Mouse (Mus musculus) liver, embryonic 14.5 days (tissue): ENCODE results near the gene Gp5. TPM values are rescaled to one million over a fixed set of nuclear protein-coding genes. Genes with fewer than 3 reads are reported as not detected.

ENCODE experiments used
- ATAC-seq: fragments of 200-750 bp; cut with Nextera tagmentation; 2 replicates; pipeline ENCODE4 v1.8.0; 2017; ENCODE audit warnings: moderate number of reproducible peaks, mild to moderate bottlenecking, moderate library complexity; ENCODE audit not compliant: insufficient read depth
- DNase-seq, 3 experiments: peaks; one replicate each; pipeline ENCODE4 v3.0.0-alpha.2; 2012 to 2013; ENCODE audit warnings: low read depth in 3 of 3, low spot score in 3 of 3
- H3K27ac ChIP-seq: fragments of 300-500 bp; sonication (generic); 2 replicates; pipeline ENCODE4 v1.5.1; 2014; ENCODE audit warnings: moderate library complexity, mild to moderate bottlenecking, control low read depth, inconsistent platforms
- H3K27me3 ChIP-seq: fragments of 300-500 bp; sonication (generic); 2 replicates; pipeline ENCODE4 v1.6.1; 2014; ENCODE audit warnings: mild to moderate bottlenecking, low read length, moderate library complexity; ENCODE audit not compliant: control insufficient read depth, insufficient read depth
- H3K36me3 ChIP-seq: fragments of 300-500 bp; sonication (generic); replicated peaks from 2 replicates; pipeline ENCODE4 v1.6.1; 2014; ENCODE audit warnings: low read depth; ENCODE audit not compliant: control insufficient read depth, insufficient read depth
- H3K4me1 ChIP-seq, 2 experiments: fragments of 200-500 bp in 1 of 2; fragments of 300-500 bp in 1 of 2; sonication (generic) in 1 of 2; replicated peaks; 2 replicates each; pipeline ENCODE4 v1.6.1; 2012 to 2014; ENCODE audit warnings: antibody characterized with exemption in 1 of 2, inconsistent platforms in 1 of 2, low read length in 1 of 2; ENCODE audit not compliant: control insufficient read depth in 2 of 2, insufficient read depth in 2 of 2
- H3K4me2 ChIP-seq: fragments of 300-500 bp; sonication (generic); 2 replicates; pipeline ENCODE4 v1.6.1; 2014; ENCODE audit warnings: low read depth, mild to moderate bottlenecking, control low read depth, moderate library complexity
- H3K4me3 ChIP-seq, 2 experiments: fragments of 200-500 bp in 1 of 2; fragments of 300-500 bp in 1 of 2; sonication (generic) in 1 of 2; 2 replicates each; pipeline ENCODE4 v1.5.1; 2012 to 2014; ENCODE audit warnings: low read depth in 2 of 2, low read length in 2 of 2, mild to moderate bottlenecking in 2 of 2, control low read depth in 1 of 2, inconsistent platforms in 1 of 2, moderate library complexity in 1 of 2; ENCODE audit not compliant: insufficient read depth in 1 of 2
- H3K9ac ChIP-seq: fragments of 300-500 bp; sonication (generic); replicated peaks from 2 replicates; pipeline ENCODE4 v1.6.1; 2014; ENCODE audit warnings: mild to moderate bottlenecking, control low read depth, moderate library complexity
- H3K9me3 ChIP-seq: fragments of 300-500 bp; sonication (generic); 2 replicates; pipeline ENCODE4 v1.6.1; 2016; ENCODE audit warnings: low read length, mixed read lengths; ENCODE audit not compliant: control insufficient read depth
- CTCF ChIP-seq: IDR thresholded peaks from 2 replicates; pipeline ENCODE4 v1.5.1; 2016; ENCODE audit warnings: antibody characterized with exemption, low read depth, control low read depth
- EP300 ChIP-seq: IDR thresholded peaks from 2 replicates; pipeline ENCODE4 v1.6.1; 2016; ENCODE audit warnings: antibody characterized with exemption, low read depth
- WGBS: fragments of 180-500 bp; shearing (Covaris S2); extraction: QIAGEN DNeasy Blood & Tissue Kit; methylation state at CpG from one replicate; pipeline ENCODE4 v1.1.7; 2014; ENCODE audit not compliant: insufficient replicate concordance; 5-methylcytosine and 5-hydroxymethylcytosine counted together
- polyA plus RNA-seq, 2 experiments: library from polyadenylated mRNA; depleted of rRNA in 1 of 2; stranded (reverse) in 1 of 2; unstranded in 1 of 2; fragments of >200 nt; fragmentation: Nextera tagmentation in 1 of 2; extraction: Ambion mirVana in 1 of 2; gene quantifications; 2 replicates each; pipeline versions ENCODE4 v1.2.1 to v1.2.3; 2012 to 2014

Gene Gp5
- polyA plus RNA-seq, 2 experiments, result 9.4 to 9.8 TPM

- Histone ChIP-seq H3K27ac (no peak overlapping the region), H3K9ac (no peak overlapping the region), H3K9me3 (no peaks in the 10 kb centered on the region), H3K36me3 (no peaks in the 10 kb centered on the region), H3K4me3 (no peak overlapping the region), H3K4me2 (no peak overlapping the region), H3K27me3 (peaks cover 29% of the 10 kb centered on the region), H3K4me1 (no peaks in the 10 kb centered on the region)
- TF ChIP-seq CTCF (no peak), EP300 (no peak)
- ATAC-seq (no peak), DNase-seq (no peak)
- 28% methylated on average over 4 of the region's 4 CpGs for WGBS
Measured at GRCm38 (mm10) chr16:30280676-30281297, 29.8 kb downstream of the Gp5 start.

- Histone ChIP-seq H3K4me2 (no peak overlapping the region), H3K9me3 (no peaks in the 10 kb centered on the region), H3K4me3 (no peak overlapping the region), H3K27me3 (peaks cover 16% of the 10 kb centered on the region), H3K36me3 (no peaks in the 10 kb centered on the region), H3K27ac (no peak overlapping the region), H3K4me1 (no peaks in the 10 kb centered on the region), H3K9ac (no peak overlapping the region)
- WGBS, result 67% methylated on average over 11 of the region's 11 CpGs
- ATAC-seq (no peak), DNase-seq (no peak)
- no peak for TF ChIP-seq EP300
- no peak for TF ChIP-seq CTCF
Measured at GRCm38 (mm10) chr16:30278406-30278805, 32.2 kb downstream of the Gp5 start.

GRCm38 (mm10) chr16:30275558-30276340 is 34.8 kb downstream of the Gp5 start:
- no peak overlapping the region for H3K4me3 ChIP-seq
- no peak overlapping the region for H3K27ac ChIP-seq
- H3K9ac ChIP-seq, result no peak overlapping the region
- no peaks in the 10 kb centered on the region for H3K9me3 ChIP-seq
- no peaks in the 10 kb centered on the region for H3K36me3 ChIP-seq
- DNase-seq (no peak), ATAC-seq (no peak)
- WGBS, result 61% methylated on average over 15 of the region's 15 CpGs
- no peak for TF ChIP-seq CTCF
- no peak for TF ChIP-seq EP300
- H3K27me3 ChIP-seq, result no peaks in the 10 kb centered on the region
- no peak overlapping the region for H3K4me2 ChIP-seq
- H3K4me1 ChIP-seq, result no peaks in the 10 kb centered on the region

GRCm38 (mm10) chr16:30273065-30273464 is 37.5 kb downstream of the Gp5 start:
- no peak overlapping the region for H3K4me3 ChIP-seq
- 72% methylated on average over 8 of the region's 8 CpGs for WGBS
- ATAC-seq, result no peak

GRCm38 (mm10) chr16:30271941-30272595 is 38.5 kb downstream of the Gp5 start:
- no peaks in the 10 kb centered on the region for H3K9me3 ChIP-seq
- H3K4me3 ChIP-seq, result no peak overlapping the region
- ATAC-seq (no peak), DNase-seq (no peak)
- WGBS, result 40% methylated on average over 6 of the region's 6 CpGs
- no peak overlapping the region for H3K4me2 ChIP-seq
- no peak for TF ChIP-seq CTCF
- no peak for TF ChIP-seq EP300
- H3K9ac ChIP-seq, result no peak overlapping the region
- no peaks in the 10 kb centered on the region for H3K27me3 ChIP-seq
- no peaks in the 10 kb centered on the region for H3K36me3 ChIP-seq
- no peak overlapping the region for H3K27ac ChIP-seq
- no peaks in the 10 kb centered on the region for H3K4me1 ChIP-seq

More at GRCm38 (mm10) chr16:30273065-30273464, 37.5 kb downstream of the Gp5 start:
- Histone ChIP-seq H3K9me3 (no peaks in the 10 kb centered on the region), H3K4me2 (no peak overlapping the region), H3K36me3 (no peaks in the 10 kb centered on the region), H3K27me3 (no peaks in the 10 kb centered on the region), H3K27ac (no peak overlapping the region), H3K9ac (no peak overlapping the region), H3K4me1 (no peaks in the 10 kb centered on the region)
- no peak for DNase-seq
- TF ChIP-seq CTCF (no peak), EP300 (no peak)
